9 mouse cellular contexts compared by ENCODE assay signal in genomic region chr1:74773136-74773535, GRCm38 (mm10). TPM values are rescaled to one million over a fixed set of nuclear protein-coding genes. Genes with fewer than 3 reads are reported as not detected.
DNase-seq lines count a peak whose midpoint lies in the region; ATAC-seq and TF ChIP-seq lines count a peak whose summit lies in the region.
"Had no signal": no experiment of that assay in that cellular context is flagged by ENCODE, and none has a peak within 500 bp of the region (broad histone marks: within the 10 kb centered on the region; RNA-seq: fewer than 3 reads in every experiment).

No protein-coding gene starts in this region.

- peak overlapping the region; percentile 96 for H3K4me2 ChIP-seq in heart, postnatal 0 days (ENCODE audit: low read depth, low read length)

- peak; percentile 89 for ATAC-seq in heart, postnatal 0 days (ENCODE audit: insufficient read depth, low read depth)

- H3K4me3 ChIP-seq in forebrain, embryonic 10.5 days, result peak overlapping the region; percentile 60
- peak overlapping the region; percentile 53 for H3K4me3 ChIP-seq in heart, postnatal 0 days (ENCODE audit: low read depth, low read length)

- H3K4me1 ChIP-seq in forebrain, embryonic 10.5 days, result peaks cover 62% of the 10 kb centered on the region
- peaks cover 17% of the 10 kb centered on the region for H3K4me1 ChIP-seq in heart, postnatal 0 days (ENCODE audit: control insufficient read depth, insufficient read depth)

- DNase-seq in ES-CJ7 (ENCODE audit: low read depth, low spot score), result peak; percentile 93
- peak; percentile 92 for DNase-seq in adrenal gland, postnatal 14 days
- peak; percentile 80 for DNase-seq in forebrain, embryonic 10.5 days (ENCODE audit: extremely low spot score, low spot score)
- peak; percentile 87 for DNase-seq in heart, postnatal 0 days (ENCODE audit: low spot score)
- DNase-seq in kidney, postnatal 14 days, result peak; percentile 90
- DNase-seq in lung, postnatal 25 days (ENCODE audit: low spot score), result peak; percentile 88
- peak; percentile 94 for DNase-seq in retina, postnatal 1 day
- DNase-seq in layer of hippocampus, postnatal 25 days (ENCODE audit: extremely low spot score in 1 of 2, low spot score in 1 of 2), result no peak

- H3K9me3 ChIP-seq in forebrain, embryonic 10.5 days, result no peaks in the 10 kb centered on the region
- H3K9me3 ChIP-seq in heart, postnatal 0 days (replicated peaks; ENCODE audit: control insufficient read depth, low read length), result no peaks in the 10 kb centered on the region

- no peak overlapping the region for H3K9ac ChIP-seq in heart, postnatal 0 days (replicated peaks; ENCODE audit: low read depth, low read length)

- WGBS in forebrain, embryonic 10.5 days, result under 1% methylated on average over 15 of the region's 15 CpGs
- WGBS in heart, postnatal 0 days, result 2% methylated on average over 15 of the region's 15 CpGs

- H3K27me3 ChIP-seq in forebrain, embryonic 10.5 days (ENCODE audit: poor library complexity, severe bottlenecking), result peaks cover 100% of the 10 kb centered on the region
- peaks cover 71% of the 10 kb centered on the region for H3K27me3 ChIP-seq in heart, postnatal 0 days (ENCODE audit: control insufficient read depth, insufficient read depth, low read length)

- no peak for TF ChIP-seq EP300 in heart, postnatal 0 days (IDR thresholded peaks at IDR 0.05; ENCODE audit: low read depth)

- H3K27ac ChIP-seq in forebrain, embryonic 10.5 days, result no peak overlapping the region
- H3K27ac ChIP-seq in heart, postnatal 0 days (ENCODE audit: low read depth), result no peak overlapping the region

- no peak for TF ChIP-seq CTCF in heart, postnatal 0 days (IDR thresholded peaks at IDR 0.05; ENCODE audit: low read depth)

- H3K36me3 ChIP-seq in forebrain, embryonic 10.5 days (replicated peaks), result no peaks in the 10 kb centered on the region
- no peaks in the 10 kb centered on the region for H3K36me3 ChIP-seq in heart, postnatal 0 days (replicated peaks; ENCODE audit: control insufficient read depth, insufficient read depth, low read length)

RNA-seq across cellular contexts. Expression of gene Wnt6, which starts 1.4 kb away (rescaled TPM):
- total RNA-seq in adrenal gland, postnatal 14 days (2021), result 2.4 and 3.2 TPM in 2 replicates
- 9.1 and 10.6 TPM in 2 replicates for polyA plus RNA-seq in forebrain, embryonic 10.5 days (2016; fragmentation: Nextera tagmentation; extraction: Ambion mirVana)
- total RNA-seq in heart, postnatal 0 days (2014; rRNA removed; ENCODE audit: low replicate concordance), result 0.23 and 0.88 TPM in 2 replicates
- 0.11 and 0.21 TPM in 2 replicates for polyA plus RNA-seq in heart, postnatal 0 days (2015; fragmentation: Nextera tagmentation; extraction: Ambion mirVana)
- under 1 TPM in 1 of 2 experiments, not detected in 1; 0.37 TPM for total RNA-seq in layer of hippocampus, postnatal 25 days (2021)

RNA-seq across cellular contexts. Expression of gene Wnt10a, which starts 18.2 kb away (rescaled TPM):
- 0.30 TPM in 2 replicates for total RNA-seq in adrenal gland, postnatal 14 days (2021)
- 0.65 and 0.92 TPM in 2 replicates for polyA plus RNA-seq in forebrain, embryonic 10.5 days (2016; fragmentation: Nextera tagmentation; extraction: Ambion mirVana)
- not detected in 2 replicates for total RNA-seq in heart, postnatal 0 days (2014; rRNA removed; ENCODE audit: low replicate concordance)
- not detected in 2 replicates for polyA plus RNA-seq in heart, postnatal 0 days (2015; fragmentation: Nextera tagmentation; extraction: Ambion mirVana)
- 1 to 10 TPM; 2.0 to 2.2 TPM for total RNA-seq in layer of hippocampus, postnatal 25 days (2021)

RNA-seq across cellular contexts. Expression of gene Prkag3, which starts 24.1 kb away (rescaled TPM):
- 0.15 TPM in 1 of 2 replicates, not detected in the other for total RNA-seq in adrenal gland, postnatal 14 days (2021)
- polyA plus RNA-seq in forebrain, embryonic 10.5 days (2016; fragmentation: Nextera tagmentation; extraction: Ambion mirVana), result 0.20 TPM in 1 of 2 replicates, not detected in the other
- 2.4 and 9.6 TPM in 2 replicates for total RNA-seq in heart, postnatal 0 days (2014; rRNA removed; ENCODE audit: low replicate concordance)
- 2.0 and 2.5 TPM in 2 replicates for polyA plus RNA-seq in heart, postnatal 0 days (2015; fragmentation: Nextera tagmentation; extraction: Ambion mirVana)
- total RNA-seq in layer of hippocampus, postnatal 25 days (2021), result not detected
- total RNA-seq: layer of hippocampus, postnatal 36 days had no signal

RNA-seq across cellular contexts. Expression of gene Cyp27a1, which starts 59.8 kb away (rescaled TPM):
- 26.0 and 27.2 TPM in 2 replicates for total RNA-seq in adrenal gland, postnatal 14 days (2021)
- 10.4 and 11.5 TPM in 2 replicates for polyA plus RNA-seq in forebrain, embryonic 10.5 days (2016; fragmentation: Nextera tagmentation; extraction: Ambion mirVana)
- 6.7 and 13.5 TPM in 2 replicates for total RNA-seq in heart, postnatal 0 days (2014; rRNA removed; ENCODE audit: low replicate concordance)
- 10.5 and 11.9 TPM in 2 replicates for polyA plus RNA-seq in heart, postnatal 0 days (2015; fragmentation: Nextera tagmentation; extraction: Ambion mirVana)
- total RNA-seq in layer of hippocampus, postnatal 25 days (2021), result 1 to 10 TPM; 2.5 to 2.9 TPM

Comparison
In these comparisons a context has a peak if more than half of its experiments do, and no peak if none do; other contexts are left out.
1. DNase-seq: peak in ES-CJ7 (single experiment), adrenal gland, postnatal 14 days (single experiment), forebrain, embryonic 10.5 days (single experiment), heart, postnatal 0 days (single experiment), kidney, postnatal 14 days (single experiment), lung, postnatal 25 days (single experiment) and retina, postnatal 1 day (single experiment); none in layer of hippocampus, postnatal 25 days (0 of 2).